Mouse (Mus musculus) thymus, adult 18-20 months (tissue): ENCODE data around the gene Gm49510.
A peak's percentile ranks its signal among the peaks of the same experiment; 100 is the strongest.

Source experiments
- DNase-seq, 2 experiments: peaks; one replicate each; pipeline ENCODE4 v3.0.0; 2022; ENCODE audit warnings: mixed read lengths in 2 of 2

Gm49510 gene

GRCm38 (mm10) chr15:78899409-78899739, at the start of gene Gm49510:
Gene Gm49510 (plus strand): TSS chr15:78899667.
- no peak for DNase-seq

GRCm38 (mm10) chr15:78850059-78850824, 49.2 kb upstream of the Gm49510 start:
- DNase-seq: no peak

- DNase-seq: no peak
Measured at GRCm38 (mm10) chr15:78850944-78851343, 48.5 kb upstream of the Gm49510 start.

- DNase-seq: peak; percentile 70 to 73
Measured at GRCm38 (mm10) chr15:78851505-78852153, 47.8 kb upstream of the Gm49510 start.

- DNase-seq: no peak
Measured at GRCm38 (mm10) chr15:78855303-78855965, 44.0 kb upstream of the Gm49510 start, which contains the start of gene Lgals2. Gene Lgals2 (minus strand): TSS chr15:78855529.

- no peak for DNase-seq
Measured at GRCm38 (mm10) chr15:78857009-78857408, 42.5 kb upstream of the Gm49510 start.

- no peak for DNase-seq
Measured at GRCm38 (mm10) chr15:78859311-78859710, 40.2 kb upstream of the Gm49510 start.

GRCm38 (mm10) chr15:78859714-78860113, 39.8 kb upstream of the Gm49510 start:
- no peak for DNase-seq

- no peak for DNase-seq
Measured at GRCm38 (mm10) chr15:78862280-78862679, 37.2 kb upstream of the Gm49510 start.

- DNase-seq: no peak
Measured at GRCm38 (mm10) chr15:78863154-78863553, 36.3 kb upstream of the Gm49510 start.

GRCm38 (mm10) chr15:78863852-78864253, 35.6 kb upstream of the Gm49510 start:
- no peak for DNase-seq

GRCm38 (mm10) chr15:78868398-78868797, 31.1 kb upstream of the Gm49510 start:
- no peak for DNase-seq

- DNase-seq: no peak
Measured at GRCm38 (mm10) chr15:78868826-78869233, 30.6 kb upstream of the Gm49510 start.

GRCm38 (mm10) chr15:78869775-78870174, 29.7 kb upstream of the Gm49510 start:
- DNase-seq: no peak

- DNase-seq: no peak
Measured at GRCm38 (mm10) chr15:78872021-78872608, 27.4 kb upstream of the Gm49510 start.

- DNase-seq: no peak
Measured at GRCm38 (mm10) chr15:78873803-78874435, 25.5 kb upstream of the Gm49510 start.

- DNase-seq: no peak
Measured at GRCm38 (mm10) chr15:78874989-78875388, 24.5 kb upstream of the Gm49510 start.

GRCm38 (mm10) chr15:78875537-78875936, 23.9 kb upstream of the Gm49510 start:
- DNase-seq: no peak

- DNase-seq: peak; percentile 51 to 63
Measured at GRCm38 (mm10) chr15:78876258-78876696, 23.2 kb upstream of the Gm49510 start.

GRCm38 (mm10) chr15:78876991-78877809, 22.3 kb upstream of the Gm49510 start, which contains the start of gene Gga1:
Gene Gga1 (plus strand): TSS chr15:78877190.
- peak; percentile 79 to 89 for DNase-seq

GRCm38 (mm10) chr15:78877810-78878390, 21.6 kb upstream of the Gm49510 start:
- no peak for DNase-seq
